In the genomic region with DNA sequence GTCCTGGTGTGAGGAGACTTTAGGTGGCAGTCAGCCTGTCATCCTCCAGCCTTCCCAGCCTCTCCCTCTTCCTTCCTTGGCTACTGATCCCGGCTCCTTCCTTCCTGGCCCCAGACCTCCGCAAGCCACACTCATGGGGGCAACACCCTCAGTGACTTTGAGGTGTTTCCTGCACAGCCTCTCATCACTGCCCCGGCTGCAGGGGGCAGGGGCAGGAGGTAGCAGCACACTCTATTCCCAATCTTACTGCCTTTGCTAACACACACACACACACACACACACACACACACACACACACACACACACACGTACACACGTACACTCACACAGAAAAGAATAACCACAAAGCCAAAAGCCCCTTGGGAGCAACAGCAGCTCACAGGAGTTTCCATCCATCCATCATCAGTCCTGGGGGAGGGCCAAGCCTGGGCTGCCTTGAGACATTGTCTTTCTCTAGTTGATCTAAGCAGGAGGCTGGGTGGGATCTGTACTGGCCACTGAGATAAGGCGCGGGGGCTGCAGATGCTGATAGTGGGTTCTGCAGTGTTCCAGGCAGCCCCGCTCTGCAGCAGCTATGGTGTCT, we compare ENCODE assay signal across 10 mouse cellular contexts. TPM values are rescaled to one million over a fixed set of nuclear protein-coding genes. Genes with fewer than 3 reads are reported as not detected.
A peak's percentile ranks its signal among the peaks of the same experiment; 100 is the strongest.
DNase-seq lines count a peak whose midpoint lies in the region; ATAC-seq and TF ChIP-seq lines count a peak whose summit lies in the region.
"Had no signal": no experiment of that assay in that cellular context is flagged by ENCODE, and none has a peak within 500 bp of the region (broad histone marks: within the 10 kb centered on the region; RNA-seq: fewer than 3 reads in every experiment).

No protein-coding gene starts in this region.

- no peaks in the 10 kb centered on the region for H3K9me3 ChIP-seq in intestine, embryonic 15.5 days
- H3K9me3 ChIP-seq in intestine, postnatal 0 days (ENCODE audit: control insufficient read depth) = no peaks in the 10 kb centered on the region

- DNase-seq in kidney, adult 2 months = peak; percentile 89
- DNase-seq in left cerebral cortex, postnatal 14 days (ENCODE audit: low spot score in 2 of 2) = no peak
- DNase-seq in layer of hippocampus, postnatal 25 days (ENCODE audit: extremely low spot score in 1 of 2, low spot score in 1 of 2) = no peak
- no peak for DNase-seq in thymus, postnatal 0 days (ENCODE audit: low spot score)

- 48% methylated on average over 8 of the region's 8 CpGs for WGBS in intestine, embryonic 15.5 days
- whole genome bisulfite sequencing in intestine, postnatal 0 days = 41% methylated on average over 8 of the region's 8 CpGs
- WGBS in kidney, adult 2 months = 60% methylated on average over 8 of the region's 8 CpGs

- H3K4me2 ChIP-seq in intestine, embryonic 15.5 days (replicated peaks) = no peak overlapping the region
- H3K4me2 ChIP-seq in intestine, postnatal 0 days (replicated peaks; ENCODE audit: low read depth) = no peak overlapping the region

- peak overlapping the region; percentile 40; the same call in 1 of the 2 replicates for H3K27ac ChIP-seq in intestine, embryonic 15.5 days
- no peak overlapping the region for H3K27ac ChIP-seq in intestine, postnatal 0 days (ENCODE audit: low read depth, low read length)
- peak overlapping the region; percentile 77 for H3K27ac ChIP-seq in kidney, adult 2 months (ENCODE audit: insufficient read depth, low read depth, low read length)

- peaks cover 19% of the 10 kb centered on the region for H3K27me3 ChIP-seq in intestine, embryonic 15.5 days (replicated peaks)
- H3K27me3 ChIP-seq in intestine, postnatal 0 days (replicated peaks; ENCODE audit: control insufficient read depth, insufficient read depth, low read length) = no peaks in the 10 kb centered on the region
- no peaks in the 10 kb centered on the region for H3K27me3 ChIP-seq in kidney, adult 2 months (replicated peaks; ENCODE audit: control insufficient read depth, insufficient read depth, low read length)

- TF ChIP-seq CTCF in intestine, postnatal 0 days (IDR thresholded peaks at IDR 0.05; ENCODE audit: low read depth) = no peak
- TF ChIP-seq CTCF in kidney, adult 2 months (conservative IDR thresholded peaks at IDR 0.05; ENCODE audit: insufficient read depth, insufficient read length, low read depth, low read length) = no peak

- no peak for TF ChIP-seq POLR2A in kidney, adult 2 months (IDR thresholded peaks at IDR 0.05; ENCODE audit: low read depth, low read length)

- H3K4me3 ChIP-seq in intestine, embryonic 15.5 days (replicated peaks) = no peak overlapping the region
- H3K4me3 ChIP-seq in intestine, postnatal 0 days (ENCODE audit: low read depth, low read length) = no peak overlapping the region
- no peak overlapping the region for H3K4me3 ChIP-seq in kidney, adult 2 months (ENCODE audit: insufficient read depth, low read depth, low read length)

- ATAC-seq in intestine, embryonic 15.5 days = no peak
- no peak for ATAC-seq in intestine, postnatal 0 days
- peak; percentile 43; the same call in 1 of the 2 replicates for ATAC-seq in common myeloid progenitor, adult 5-6 weeks (replicated peaks; ENCODE audit: low read depth, poor library complexity, severe bottlenecking)
- ATAC-seq in megakaryocyte progenitor cell, adult 5-6 weeks (replicated peaks; ENCODE audit: poor library complexity) = peak; percentile 59

- peaks cover 37% of the 10 kb centered on the region for H3K4me1 ChIP-seq in intestine, embryonic 15.5 days (replicated peaks)
- peaks cover 20% of the 10 kb centered on the region for H3K4me1 ChIP-seq in intestine, postnatal 0 days (replicated peaks; ENCODE audit: control insufficient read depth, insufficient read depth, low read length)
- H3K4me1 ChIP-seq in kidney, adult 2 months (ENCODE audit: control insufficient read depth, insufficient read depth, low read length) = peaks cover 32% of the 10 kb centered on the region

- no peaks in the 10 kb centered on the region for H3K36me3 ChIP-seq in intestine, embryonic 15.5 days
- no peaks in the 10 kb centered on the region; the same call in 1 of the 2 replicates for H3K36me3 ChIP-seq in intestine, postnatal 0 days (ENCODE audit: control insufficient read depth, insufficient read depth)
- H3K36me3 ChIP-seq in kidney, adult 2 months (ENCODE audit: control insufficient read depth, insufficient read depth, low read length) = no peaks in the 10 kb centered on the region

- intact Hi-C loops in left cerebral cortex, postnatal 14 days (cut with DNase I) = no loop called here

- H3K9ac ChIP-seq in intestine, embryonic 15.5 days = no peak overlapping the region; the same call in 1 of the 2 replicates
- no peak overlapping the region for H3K9ac ChIP-seq in intestine, postnatal 0 days (ENCODE audit: low read depth, low read length)

RNA-seq across cellular contexts. Expression of a gene that starts 7.4 kb away (rescaled TPM):
- 4.9 and 5.7 TPM in 2 replicates for polyA plus RNA-seq in intestine, embryonic 15.5 days (2015; fragmentation: Nextera tagmentation; extraction: Ambion mirVana)
- polyA plus RNA-seq in intestine, postnatal 0 days (2015; fragmentation: Nextera tagmentation; extraction: Ambion mirVana) = 10.5 and 10.8 TPM in 2 replicates
- total RNA-seq in common myeloid progenitor, adult 5-6 weeks (2017) = 60.2 and 79.0 TPM in 2 replicates
- polyA plus RNA-seq in kidney, adult 2 months (2012; rRNA removed) = 48.5 and 56.2 TPM in 2 replicates
- 18.3 and 20.9 TPM in 2 replicates for total RNA-seq in megakaryocyte progenitor cell, adult 5-6 weeks (2015)
- total RNA-seq in megakaryocyte progenitor cell, adult 5-6 weeks (2017) = 31.1 and 67.8 TPM in 2 replicates
- total RNA-seq in left cerebral cortex, postnatal 14 days (2021) = under 1 TPM; 0.40 to 0.93 TPM
- under 1 TPM; 0.63 to 0.81 TPM for total RNA-seq in layer of hippocampus, postnatal 25 days (2021)
- 9.0 and 9.1 TPM in 2 replicates for polyA plus RNA-seq in thymus, postnatal 0 days (2015; fragmentation: Nextera tagmentation; extraction: Ambion mirVana)

RNA-seq across cellular contexts. Expression of a gene that starts 18.0 kb away (rescaled TPM):
- 11.1 and 11.5 TPM in 2 replicates for polyA plus RNA-seq in intestine, embryonic 15.5 days (2015; fragmentation: Nextera tagmentation; extraction: Ambion mirVana)
- polyA plus RNA-seq in intestine, postnatal 0 days (2015; fragmentation: Nextera tagmentation; extraction: Ambion mirVana) = 163 and 172 TPM in 2 replicates
- total RNA-seq in common myeloid progenitor, adult 5-6 weeks (2017) = 0.32 TPM in 1 of 2 replicates, not detected in the other
- 42.9 and 50.5 TPM in 2 replicates for polyA plus RNA-seq in kidney, adult 2 months (2012; rRNA removed)
- 0.42 and 1.1 TPM in 2 replicates for total RNA-seq in megakaryocyte progenitor cell, adult 5-6 weeks (2015)
- total RNA-seq in megakaryocyte progenitor cell, adult 5-6 weeks (2017) = not detected in 2 replicates
- total RNA-seq in left cerebral cortex, postnatal 14 days (2021) = under 1 TPM; 0.62 to 0.70 TPM
- 1 to 10 TPM; 2.6 to 3.4 TPM for total RNA-seq in layer of hippocampus, postnatal 25 days (2021)
- 25.3 and 33.2 TPM in 2 replicates for polyA plus RNA-seq in thymus, postnatal 0 days (2015; fragmentation: Nextera tagmentation; extraction: Ambion mirVana)
- total RNA-seq: neutrophil, adult 5-6 weeks had no signal

RNA-seq across cellular contexts. Expression of a gene that starts 28.2 kb away (rescaled TPM):
- 1.6 and 2.0 TPM in 2 replicates for polyA plus RNA-seq in intestine, embryonic 15.5 days (2015; fragmentation: Nextera tagmentation; extraction: Ambion mirVana)
- polyA plus RNA-seq in intestine, postnatal 0 days (2015; fragmentation: Nextera tagmentation; extraction: Ambion mirVana) = 2.2 and 2.8 TPM in 2 replicates
- not detected in 2 replicates for total RNA-seq in common myeloid progenitor, adult 5-6 weeks (2017)
- 0.13 and 0.15 TPM in 2 replicates for polyA plus RNA-seq in kidney, adult 2 months (2012; rRNA removed)
- 0.30 TPM in 1 of 2 replicates, not detected in the other for total RNA-seq in megakaryocyte progenitor cell, adult 5-6 weeks (2015)
- total RNA-seq in megakaryocyte progenitor cell, adult 5-6 weeks (2017) = not detected in 2 replicates
- total RNA-seq in left cerebral cortex, postnatal 14 days (2021) = 1 to 10 TPM in 1 of 2 experiments, not detected in 1; 1.8 TPM
- total RNA-seq in layer of hippocampus, postnatal 25 days (2021) = under 1 TPM in 1 of 2 experiments, not detected in 1; 0.86 TPM
- polyA plus RNA-seq in thymus, postnatal 0 days (2015; fragmentation: Nextera tagmentation; extraction: Ambion mirVana) = 4.8 and 5.9 TPM in 2 replicates
- total RNA-seq: neutrophil, adult 5-6 weeks had no signal
- polyA plus RNA-seq: gonadal fat pad, adult 2 months had no signal

RNA-seq across cellular contexts. Expression of a gene that starts 50.8 kb away (rescaled TPM):
- 17.7 and 19.9 TPM in 2 replicates for polyA plus RNA-seq in intestine, embryonic 15.5 days (2015; fragmentation: Nextera tagmentation; extraction: Ambion mirVana)
- 7.3 and 8.6 TPM in 2 replicates for polyA plus RNA-seq in intestine, postnatal 0 days (2015; fragmentation: Nextera tagmentation; extraction: Ambion mirVana)
- total RNA-seq in common myeloid progenitor, adult 5-6 weeks (2017) = not detected in 2 replicates
- polyA plus RNA-seq in kidney, adult 2 months (2012; rRNA removed) = 2.8 and 4.3 TPM in 2 replicates
- not detected in 2 replicates for total RNA-seq in megakaryocyte progenitor cell, adult 5-6 weeks (2015)
- total RNA-seq in megakaryocyte progenitor cell, adult 5-6 weeks (2017) = not detected in 2 replicates
- total RNA-seq in left cerebral cortex, postnatal 14 days (2021) = 1 to 10 TPM; 4.0 to 6.6 TPM
- total RNA-seq in layer of hippocampus, postnatal 25 days (2021) = 1 to 10 TPM; 5.6 to 7.8 TPM
- polyA plus RNA-seq in thymus, postnatal 0 days (2015; fragmentation: Nextera tagmentation; extraction: Ambion mirVana) = 20.6 and 21.1 TPM in 2 replicates
- total RNA-seq: neutrophil, adult 5-6 weeks had no signal

RNA-seq across cellular contexts. Expression of a gene that starts 57.3 kb away (rescaled TPM):
- 31.8 and 33.9 TPM in 2 replicates for polyA plus RNA-seq in intestine, embryonic 15.5 days (2015; fragmentation: Nextera tagmentation; extraction: Ambion mirVana)
- 26.4 and 27.2 TPM in 2 replicates for polyA plus RNA-seq in intestine, postnatal 0 days (2015; fragmentation: Nextera tagmentation; extraction: Ambion mirVana)
- total RNA-seq in common myeloid progenitor, adult 5-6 weeks (2017) = 2.0 and 2.4 TPM in 2 replicates
- 164 and 208 TPM in 2 replicates for polyA plus RNA-seq in kidney, adult 2 months (2012; rRNA removed)
- total RNA-seq in megakaryocyte progenitor cell, adult 5-6 weeks (2015) = 1.5 and 5.4 TPM in 2 replicates
- total RNA-seq in megakaryocyte progenitor cell, adult 5-6 weeks (2017) = 2.9 and 5.2 TPM in 2 replicates
- 100 to 1,000 TPM; 138 to 141 TPM for total RNA-seq in left cerebral cortex, postnatal 14 days (2021)
- 100 to 1,000 TPM; 107 to 117 TPM for total RNA-seq in layer of hippocampus, postnatal 25 days (2021)
- polyA plus RNA-seq in thymus, postnatal 0 days (2015; fragmentation: Nextera tagmentation; extraction: Ambion mirVana) = 4.3 and 4.9 TPM in 2 replicates

Comparison
In these comparisons a context has a peak if more than half of its experiments do, and no peak if none do; other contexts are left out.
1. ATAC-seq: peak in common myeloid progenitor, adult 5-6 weeks (single experiment) and megakaryocyte progenitor cell, adult 5-6 weeks (single experiment); none in intestine, embryonic 15.5 days (single experiment) and intestine, postnatal 0 days (single experiment).
2. RNA of a gene that starts 7.4 kb away (total RNA-seq): 60.2 to 79.0 TPM in common myeloid progenitor, adult 5-6 weeks and 18.3 to 67.8 TPM in megakaryocyte progenitor cell, adult 5-6 weeks; 0.40 to 0.93 TPM in left cerebral cortex, postnatal 14 days and 0.63 to 0.81 TPM in layer of hippocampus, postnatal 25 days; every median in the first group is over 10 times any median in the second.